Mouse (Mus musculus): ENCODE measurements around the gene Fam131a.

GRCm38 (mm10) chr16:20670291-20670690, 22.8 kb upstream of the Fam131a start:
- no peak for TF ChIP-seq EP300 (IDR thresholded peaks at IDR 0.05; ENCODE audit: low read depth)
- no peak for TF ChIP-seq CTCF (IDR thresholded peaks at IDR 0.05; ENCODE audit: low read depth)
